Mouse (Mus musculus) T-helper 2 cell (primary cell): Measurements from ENCODE around the gene Foxred2.

Experiments
- in situ Hi-C: fragments of 300-600 bp; cut with MboI, MseI; formaldehyde crosslinking; loops from one replicate; pipeline ENCODE4 v1.15.1; 2025; ENCODE audit warnings: high pct_unique_total_duplicates

Gene Foxred2

DNA sequence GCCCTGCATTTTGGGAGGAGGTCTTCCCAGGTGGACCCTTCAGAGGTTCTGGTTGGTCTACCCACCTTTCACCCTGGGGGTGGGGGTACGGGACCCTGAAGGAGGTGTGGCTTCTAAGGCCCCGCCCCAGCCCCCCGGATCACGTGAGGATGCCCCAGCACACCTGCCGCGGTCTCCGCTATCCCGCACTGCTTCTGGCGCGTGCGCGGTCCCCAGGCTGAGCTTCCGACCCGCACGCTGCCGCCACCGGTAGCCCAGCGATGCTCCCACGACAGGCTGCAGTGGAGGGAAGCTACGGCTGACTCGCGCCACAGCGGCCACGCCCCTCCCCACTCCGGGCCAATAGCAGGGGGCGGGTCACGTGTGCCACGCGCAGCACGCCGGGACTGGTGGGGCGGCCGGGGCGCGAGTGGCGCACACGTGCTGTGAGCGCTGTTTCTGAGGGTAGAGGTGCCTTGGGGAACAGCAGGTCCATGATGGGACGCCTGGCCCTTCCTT is at the start of gene Foxred2:
Gene Foxred2 (minus strand): TSS at position 319 of the 498 bp plus-strand sequence.
- in situ Hi-C loops, result no loop called here

DNA sequence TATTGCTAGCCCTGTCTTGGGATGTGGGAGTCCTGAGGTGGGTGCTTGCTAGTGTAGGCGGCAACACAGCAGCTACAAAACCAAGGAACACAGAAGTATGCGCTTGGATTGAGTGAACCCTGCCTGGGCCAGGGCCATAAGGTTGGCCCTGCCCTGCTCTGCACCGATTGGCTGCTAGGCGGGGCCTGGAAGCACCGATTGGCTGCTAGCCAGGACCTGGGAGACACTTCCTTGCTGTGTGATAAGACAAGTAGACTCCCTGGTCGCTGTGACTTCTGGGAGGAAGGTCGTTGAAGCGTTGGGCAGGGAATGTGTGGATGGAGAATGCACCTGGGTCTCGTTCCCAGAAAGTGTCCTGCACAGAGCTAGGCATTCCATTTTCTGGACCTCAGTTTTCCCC is 47.4 kb upstream of the Foxred2 start:
- in situ Hi-C loops, result no loop called here

DNA sequence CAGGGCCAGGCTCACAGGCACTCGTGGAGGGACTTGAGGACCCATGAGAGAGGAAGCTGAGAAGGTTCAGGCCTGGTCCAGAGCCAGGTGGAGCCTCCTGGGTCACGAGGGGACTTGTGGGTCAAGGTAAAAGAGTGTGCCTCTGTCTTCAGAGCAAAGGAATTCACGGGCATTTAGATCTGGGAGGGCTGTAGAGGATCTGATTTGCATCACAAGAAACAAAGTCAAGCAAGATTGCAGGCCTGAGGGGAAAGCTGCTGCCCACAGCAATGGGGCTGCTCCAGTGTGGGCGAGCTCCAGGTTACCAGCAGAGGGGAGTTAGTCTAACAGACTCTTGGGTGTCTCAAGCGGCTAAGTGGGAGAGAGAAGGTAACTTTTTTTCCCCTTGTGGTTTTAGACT is 44.9 kb upstream of the Foxred2 start:
- in situ Hi-C loops, result no loop called here

DNA sequence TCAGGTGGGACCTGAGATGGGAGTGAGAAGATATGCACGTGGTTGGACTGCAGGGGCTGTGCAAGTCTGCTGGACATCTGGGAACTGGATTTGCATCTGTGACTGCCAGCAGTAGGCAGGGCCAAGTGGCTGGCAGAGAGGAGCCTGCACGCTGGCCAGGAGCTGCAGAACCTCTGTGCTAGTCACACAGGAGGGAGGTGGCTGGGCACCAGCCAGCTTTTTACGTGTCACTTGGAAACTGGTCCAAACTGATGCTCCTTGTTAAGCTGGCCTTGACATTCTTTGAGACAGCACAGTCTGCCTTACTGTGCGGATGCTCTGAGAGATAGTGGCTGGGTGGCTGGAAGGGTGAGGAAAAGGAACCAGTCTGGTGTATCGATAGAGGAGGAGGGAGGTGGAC is 32.0 kb upstream of the Foxred2 start:
- in situ Hi-C loops, result no loop called here

DNA sequence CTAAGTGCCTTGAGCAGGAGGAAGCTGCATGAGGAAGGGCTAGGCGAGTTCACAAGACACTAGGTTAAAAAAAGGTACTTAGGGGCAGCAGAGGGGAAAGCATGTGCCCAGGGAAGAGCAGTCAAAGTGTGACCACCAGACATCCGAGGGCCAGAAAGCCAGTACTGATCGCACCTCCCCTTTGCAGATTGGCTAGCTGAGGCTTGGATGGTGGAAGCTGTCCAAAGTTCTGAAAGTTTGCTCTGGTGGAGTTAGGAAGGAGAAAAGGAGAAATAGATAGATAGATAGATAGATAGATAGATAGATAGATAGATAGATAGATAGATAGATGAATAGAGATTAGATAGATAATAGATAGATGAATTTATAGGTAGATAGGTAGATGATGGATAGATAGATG is 26.9 kb upstream of the Foxred2 start:
- in situ Hi-C loops, result no loop called here

DNA sequence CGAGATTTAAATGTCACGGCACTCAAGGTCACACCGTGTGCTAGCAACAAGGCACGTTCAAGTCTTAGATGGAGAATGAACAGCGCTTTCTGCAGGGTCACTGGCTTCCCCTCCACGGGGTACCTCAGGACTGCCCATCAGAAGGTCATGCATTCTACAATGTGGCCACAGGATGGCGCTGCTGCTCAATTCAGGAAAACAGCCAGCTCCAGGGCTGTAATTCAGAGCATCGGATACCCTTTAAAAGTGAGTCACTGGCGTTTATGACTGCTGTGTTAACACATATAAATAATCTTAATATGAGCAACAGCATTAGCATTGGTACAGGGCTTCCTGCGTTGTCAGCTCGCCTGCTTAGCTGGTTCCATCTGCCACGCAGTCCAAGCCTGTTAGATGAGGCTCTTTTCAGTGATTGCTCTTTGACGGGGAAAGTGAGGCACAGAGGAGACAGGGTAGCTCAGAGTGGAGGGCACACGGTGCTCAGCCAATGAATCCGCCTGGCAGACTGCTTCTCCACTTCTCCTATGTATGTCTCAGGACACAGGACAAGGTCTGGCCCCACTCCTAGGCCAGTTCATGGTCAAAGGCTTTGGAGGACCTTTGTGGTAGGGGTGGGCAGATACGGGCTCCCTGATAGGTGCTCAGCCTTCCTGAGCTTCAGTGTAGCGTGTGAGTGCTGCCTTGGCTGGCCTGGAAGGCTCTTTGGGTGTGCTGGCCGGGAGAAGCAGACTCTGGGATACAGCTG is 25.8 kb upstream of the Foxred2 start:
- in situ Hi-C loops, result no loop called here

DNA sequence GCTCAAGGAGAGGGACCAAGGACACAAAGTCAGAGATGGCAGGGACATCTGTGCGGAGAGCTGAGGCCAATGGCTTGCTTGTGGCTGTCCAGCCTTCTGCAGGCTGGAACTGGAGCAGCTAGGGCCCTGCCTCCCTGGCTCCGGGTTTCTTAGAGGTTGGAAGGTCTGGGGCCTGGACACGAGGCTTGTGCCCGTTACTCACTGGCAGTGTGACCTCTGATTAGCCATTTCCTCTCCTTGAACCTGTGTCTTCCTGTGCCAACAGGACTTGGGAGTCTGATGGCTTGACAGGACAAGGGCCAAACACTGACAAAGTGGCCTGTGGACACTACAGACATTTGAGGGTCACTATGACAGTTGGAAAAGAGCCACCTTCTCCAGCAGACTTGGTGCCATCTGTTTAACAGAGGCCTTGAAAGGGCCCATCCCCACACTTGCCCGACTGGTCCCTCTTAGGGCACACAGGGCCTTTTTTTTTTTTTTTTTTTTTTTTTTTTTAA is 24.7 kb upstream of the Foxred2 start:
- in situ Hi-C loops, result no loop called here

DNA sequence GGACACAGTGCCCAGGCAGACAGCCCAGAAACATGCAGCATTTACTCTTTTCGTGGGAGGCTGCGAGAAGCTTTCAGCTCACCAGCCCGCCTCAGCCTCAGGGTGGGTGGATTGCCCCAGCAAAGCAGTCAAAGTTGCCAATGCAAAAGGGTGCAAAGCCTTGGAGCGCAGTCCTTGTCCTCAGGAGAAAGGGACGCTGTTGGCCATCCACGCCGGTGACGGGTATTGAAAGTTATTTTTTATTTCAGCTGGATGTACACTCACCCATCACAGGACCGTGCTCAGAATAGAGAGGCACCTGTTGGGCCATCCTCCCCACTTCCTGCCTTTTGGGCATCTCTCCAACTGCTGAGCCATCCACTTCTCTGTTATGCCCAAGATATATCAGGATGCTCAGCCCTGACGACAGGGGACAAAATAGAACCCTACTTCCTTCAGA is 22.9 kb upstream of the Foxred2 start:
- in situ Hi-C loops, result loop anchor here (10.0 kb wide), 1 partner anchor 425 kb away; the partner anchor contains the start of genes Mpst and Tst

DNA sequence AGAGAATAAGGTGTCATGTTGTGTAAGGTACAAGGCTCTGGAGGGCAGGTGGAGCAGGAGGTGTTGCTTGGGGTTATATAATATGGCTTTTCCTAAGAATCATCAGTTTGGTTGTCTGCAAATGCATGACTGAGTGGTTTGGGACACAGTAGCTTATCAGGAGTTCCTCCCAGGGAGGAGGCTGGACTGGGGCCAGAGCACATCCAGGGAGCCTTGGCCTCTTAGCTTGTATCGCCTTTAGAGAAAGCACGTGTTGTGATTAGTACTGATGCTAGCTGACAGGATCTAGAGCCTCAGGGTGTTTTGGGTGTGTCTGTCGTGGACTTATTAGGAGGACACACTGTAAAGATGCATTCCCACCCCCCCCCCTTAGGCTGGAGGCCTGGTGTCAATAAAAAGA is 21.1 kb upstream of the Foxred2 start:
- in situ Hi-C loops, result loop anchor here (10.0 kb wide), 1 partner anchor 427 kb away; the partner anchor contains the start of genes Mpst and Tst

DNA sequence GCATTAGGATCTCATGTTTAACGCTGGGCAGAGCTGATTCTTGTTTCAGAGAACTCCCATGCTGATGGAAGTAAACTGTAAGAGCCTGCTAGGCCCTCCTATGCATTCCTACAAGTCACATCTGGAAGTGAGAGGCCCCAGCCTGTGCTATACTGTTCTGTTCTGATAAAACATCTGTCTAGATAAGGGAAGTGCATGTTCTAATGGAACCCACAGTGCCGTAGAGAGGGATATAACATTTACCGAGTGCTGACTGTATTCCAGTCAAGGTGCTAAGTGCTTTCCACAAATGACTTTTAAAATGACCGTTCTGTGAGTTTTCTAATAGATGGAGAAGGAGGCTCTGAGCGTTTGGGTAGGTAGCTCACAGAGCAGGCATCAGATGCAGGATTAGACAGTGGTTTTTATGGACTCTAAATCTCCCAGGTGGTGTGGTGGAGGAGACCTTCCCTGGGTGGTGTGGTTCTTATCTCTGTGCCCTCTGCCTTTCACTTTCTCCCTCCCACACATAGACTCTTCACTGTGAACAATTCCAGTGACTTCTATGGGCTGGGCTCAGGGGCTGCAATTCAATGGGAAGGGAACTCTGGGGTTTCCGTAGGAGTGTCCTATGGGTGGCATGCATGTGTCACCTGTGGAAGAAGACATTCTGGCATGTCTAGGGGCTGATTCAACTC is 17.8 kb upstream of the Foxred2 start:
- in situ Hi-C loops, result loop anchor here (10.0 kb wide), 1 partner anchor 430 kb away; the partner anchor contains the start of genes Mpst and Tst

DNA sequence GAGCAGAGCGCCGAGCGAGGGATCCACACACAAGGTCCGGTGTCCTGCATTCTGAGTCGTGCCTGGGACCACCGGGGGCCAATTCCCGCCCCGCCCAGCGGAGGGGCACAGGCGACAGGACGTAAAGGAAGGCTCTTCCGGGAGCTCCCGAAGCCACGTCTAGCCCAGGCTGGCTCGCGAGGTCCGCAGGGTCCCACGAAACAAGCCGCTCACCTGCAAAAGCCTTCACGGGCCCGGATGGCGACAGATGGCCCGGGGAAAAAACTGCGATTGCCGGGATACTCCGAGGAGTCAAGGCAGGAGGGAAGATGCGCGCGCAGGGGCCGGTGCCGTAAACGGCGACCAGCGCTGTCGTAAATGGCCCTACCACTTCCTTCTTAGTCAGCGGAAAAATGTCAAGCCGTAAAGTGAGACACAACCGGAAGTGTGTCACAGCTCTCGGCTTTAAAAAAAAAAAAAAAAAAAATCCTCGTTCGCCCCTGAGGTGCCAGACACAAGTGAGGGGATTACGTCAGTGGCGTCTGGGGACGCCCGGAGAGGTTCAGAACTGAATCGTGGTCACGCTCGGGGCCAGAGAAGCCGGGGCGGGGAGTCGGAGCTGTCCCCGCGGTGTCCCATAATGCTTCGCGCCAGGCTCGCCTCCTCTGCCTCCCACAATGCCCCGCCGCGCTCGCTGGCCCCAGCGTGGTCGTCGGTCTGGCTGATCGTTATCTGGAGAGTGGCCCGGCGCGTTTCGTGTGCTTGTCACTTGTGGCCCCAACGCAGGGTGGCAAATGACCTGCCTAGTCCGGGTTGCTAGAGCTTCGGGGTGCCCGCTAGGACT is 14.2 kb upstream of the Foxred2 start, which contains the start of gene Eif3d:
Gene Eif3d (minus strand): TSS at position 344 of the 823 bp plus-strand sequence.
- in situ Hi-C loops, result loop anchor here (10.0 kb wide), 1 partner anchor 434 kb away; the partner anchor contains the start of genes Mpst and Tst

DNA sequence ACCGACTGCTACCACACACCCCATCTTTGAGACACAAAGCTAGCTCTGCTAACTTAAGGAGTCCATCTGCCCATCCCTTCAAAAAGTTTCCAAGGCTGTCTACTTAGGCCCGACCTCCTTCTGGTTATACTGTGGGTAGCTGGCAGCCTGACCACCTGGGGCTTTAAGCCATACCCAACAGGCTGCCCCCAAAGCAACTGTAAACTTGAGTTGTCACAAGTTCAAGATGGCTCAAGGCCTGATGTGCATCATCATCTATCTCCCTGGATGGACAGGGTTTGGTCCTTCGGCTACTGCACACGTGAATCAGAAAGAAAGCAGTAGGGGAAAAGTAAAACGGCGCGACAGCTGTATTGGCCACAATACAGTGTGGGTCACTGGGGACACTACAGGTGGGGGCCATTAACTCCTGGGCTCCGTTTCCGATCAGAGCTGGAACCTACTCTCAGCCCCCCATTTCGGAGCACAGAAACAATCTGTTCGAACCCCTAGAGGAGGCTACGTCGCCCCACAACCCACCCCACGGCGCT is 13.5 kb upstream of the Foxred2 start:
- in situ Hi-C loops, result loop anchor here (10.0 kb wide), 1 partner anchor 435 kb away; the partner anchor contains the start of genes Mpst and Tst

DNA sequence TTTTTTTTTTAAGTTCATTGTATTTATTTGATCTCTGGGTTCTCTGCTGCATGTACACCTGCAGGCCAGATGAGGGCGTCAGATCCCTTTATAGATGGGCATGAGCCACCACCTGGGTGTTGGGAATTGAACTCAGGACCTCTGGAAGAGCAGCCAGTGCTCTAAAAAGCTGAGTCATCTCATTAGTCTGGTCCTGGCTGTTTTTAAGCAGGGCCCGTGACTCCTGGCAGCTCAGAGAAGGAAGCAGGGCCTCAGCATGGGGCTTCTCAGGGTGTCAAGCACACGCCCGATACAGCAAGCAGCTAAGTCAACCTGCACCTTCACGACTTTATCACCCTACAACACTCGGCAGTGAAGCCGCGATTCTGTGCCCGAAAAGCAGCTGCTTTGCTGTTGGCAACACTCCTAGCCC is 8.6 kb upstream of the Foxred2 start:
- in situ Hi-C loops, result no loop called here

DNA sequence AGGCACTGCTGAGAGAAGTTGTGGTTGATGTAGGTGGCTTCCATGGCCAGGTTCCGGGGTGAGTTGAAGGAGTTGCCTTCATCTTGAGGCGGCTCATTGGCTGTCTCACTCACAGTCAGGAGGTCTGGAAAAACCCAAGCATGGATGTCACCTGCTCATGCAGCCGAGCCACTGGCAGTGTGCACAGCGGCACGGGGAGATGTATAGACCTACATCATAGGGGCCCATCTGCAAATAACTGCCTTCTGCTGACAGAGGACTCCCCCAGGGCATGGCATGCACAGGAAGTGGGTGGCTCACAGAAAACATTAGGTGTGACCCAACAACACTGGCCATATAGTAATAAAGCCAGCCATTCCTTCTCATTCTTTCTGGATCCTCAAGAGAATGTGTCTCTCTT is 5.9 kb upstream of the Foxred2 start:
- in situ Hi-C loops, result no loop called here

DNA sequence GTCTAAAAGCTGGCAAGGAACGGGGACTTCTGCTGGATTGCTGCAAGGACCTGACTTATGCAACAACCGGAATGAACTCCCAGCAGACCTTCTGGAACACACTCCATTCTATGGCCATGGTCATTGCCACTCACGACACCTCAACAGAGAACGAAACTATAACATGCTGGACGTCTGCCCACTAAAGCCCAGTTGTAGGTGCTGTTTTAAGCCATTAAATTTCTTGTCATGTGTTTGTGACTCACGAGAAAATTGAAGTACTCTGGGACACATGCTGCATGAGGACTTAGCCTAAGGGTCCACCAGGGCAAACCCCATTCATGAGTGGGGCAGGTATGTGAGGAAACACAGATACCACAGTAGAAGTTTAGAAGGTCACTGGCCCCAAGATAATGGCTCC is 4.2 kb upstream of the Foxred2 start:
- in situ Hi-C loops, result no loop called here

DNA sequence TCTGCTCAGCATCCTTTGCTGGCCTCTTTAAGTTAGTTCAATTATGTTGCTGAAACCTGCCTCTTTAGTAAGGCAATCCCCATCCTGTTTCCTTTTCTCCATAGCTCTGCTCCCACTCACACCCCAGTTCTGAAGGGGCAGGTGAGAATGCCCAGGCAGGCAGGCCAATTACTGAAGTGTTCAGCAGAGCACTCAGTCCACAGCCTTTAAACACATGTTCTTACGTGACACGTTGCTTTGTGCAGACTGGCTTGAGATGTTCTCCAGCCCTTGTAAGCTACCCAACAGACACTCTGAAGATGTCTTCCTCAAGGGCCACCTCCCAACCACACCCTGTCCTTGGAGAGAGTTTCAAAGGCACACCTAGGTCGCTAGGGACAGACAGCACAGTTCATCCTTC is 1.5 kb upstream of the Foxred2 start:
- in situ Hi-C loops, result no loop called here

DNA sequence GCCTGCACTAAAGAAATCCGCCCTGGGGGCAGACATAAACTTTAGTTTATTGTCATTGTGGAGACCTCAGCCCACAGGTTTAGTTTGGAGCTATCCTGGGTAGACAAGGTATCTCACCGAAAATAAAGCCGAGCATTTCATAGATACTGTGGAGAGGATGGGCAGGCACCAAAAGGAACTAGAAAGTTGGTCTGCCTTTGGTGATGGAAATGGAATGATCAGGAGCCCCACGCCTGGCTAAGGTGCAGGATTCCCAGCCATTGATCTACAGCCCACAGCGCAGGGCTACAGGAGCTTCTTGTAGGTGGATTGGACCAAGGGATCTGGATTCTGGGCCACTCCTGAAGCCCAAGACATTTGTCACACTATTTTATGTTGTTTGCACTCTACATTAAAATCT is 1.1 kb upstream of the Foxred2 start:
- in situ Hi-C loops, result no loop called here

DNA sequence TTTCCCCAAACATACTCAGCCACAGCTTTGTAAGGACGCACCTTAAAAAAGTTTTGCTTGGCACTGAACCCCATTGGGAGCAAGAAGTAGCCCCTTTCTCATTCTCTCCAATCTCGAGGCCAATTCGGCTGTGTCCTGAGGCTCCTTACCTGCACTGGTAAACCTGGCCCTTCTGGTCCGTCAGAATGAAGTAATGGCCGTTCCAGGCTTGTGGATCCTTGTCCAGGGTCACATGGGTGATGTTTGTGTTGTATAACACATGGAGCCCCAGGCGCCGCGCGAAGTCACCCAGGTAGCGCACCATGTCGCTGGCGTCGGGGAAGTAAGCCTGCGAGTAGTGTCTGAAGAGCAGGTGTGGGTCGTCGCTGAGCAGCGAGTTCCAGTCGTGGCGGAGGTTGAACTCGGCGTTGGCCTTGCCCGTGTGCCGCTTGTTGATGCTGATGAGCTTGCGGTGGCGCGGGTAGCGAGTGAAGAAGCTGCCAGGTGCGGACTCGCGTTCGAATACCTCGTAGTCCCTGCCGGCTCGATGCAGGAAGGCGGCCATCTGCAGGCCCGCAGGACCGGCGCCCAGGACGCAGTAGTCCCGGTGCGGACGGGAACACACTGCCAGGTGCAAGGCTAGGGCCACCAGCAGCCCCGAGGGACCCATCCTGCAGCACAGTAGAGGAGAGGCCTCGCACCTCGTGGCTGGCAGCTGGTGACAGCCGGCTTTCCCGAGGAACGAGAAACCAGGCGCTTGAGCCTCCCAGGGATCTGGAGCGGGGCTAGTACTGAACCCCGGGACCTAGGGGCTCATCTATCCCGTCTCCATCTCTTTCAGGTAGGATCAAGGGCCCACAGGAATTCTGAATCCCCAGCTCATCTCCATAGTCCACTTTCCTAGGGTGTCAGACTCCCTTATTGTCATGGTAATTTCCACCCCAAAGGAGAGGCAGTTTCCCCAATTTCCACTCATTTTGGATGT is 800 bp downstream of the Foxred2 start:
- in situ Hi-C loops, result no loop called here

DNA sequence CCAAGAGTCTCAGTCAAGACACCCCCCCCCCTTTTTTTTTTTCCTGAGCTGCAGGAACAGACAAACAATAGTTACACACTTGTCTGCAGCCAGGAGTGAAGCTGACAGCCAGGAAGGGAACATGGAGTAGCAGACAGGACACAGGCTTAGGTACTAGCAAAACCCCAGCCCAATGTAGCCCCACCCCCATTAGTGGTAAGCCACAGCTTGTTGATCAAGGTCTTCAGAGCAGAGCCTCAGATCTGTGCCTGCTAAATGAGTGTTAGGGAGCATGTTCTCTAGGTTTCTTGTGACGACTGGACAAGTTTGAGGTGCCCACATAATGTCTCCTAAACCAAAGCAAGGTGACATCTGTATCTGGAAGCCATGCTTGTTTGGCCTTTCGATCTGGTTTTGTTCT is 2.2 kb downstream of the Foxred2 start:
- in situ Hi-C loops, result no loop called here

DNA sequence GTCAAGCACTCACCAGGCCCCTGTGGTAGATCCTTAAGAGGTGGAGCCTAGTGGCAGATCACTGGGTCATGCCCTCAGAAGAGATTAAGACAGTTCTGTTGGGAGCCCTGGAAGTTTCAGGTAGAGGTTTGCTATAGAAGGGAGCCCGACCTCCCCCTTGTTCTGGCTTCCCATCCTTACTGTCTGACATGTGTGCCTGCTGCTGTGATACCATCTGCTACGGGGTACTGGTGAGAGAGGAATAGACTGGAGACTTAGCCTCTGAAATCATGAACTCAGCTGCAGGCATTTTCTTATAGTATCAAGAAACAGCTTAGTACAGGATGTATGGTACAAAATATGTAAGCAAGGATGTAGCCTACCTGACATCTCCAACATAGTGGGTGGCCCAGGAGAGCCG is 3.6 kb downstream of the Foxred2 start:
- in situ Hi-C loops, result no loop called here
